Mouse (Mus musculus) heart, embryonic 16.5 days (tissue): ENCODE measurements around the gene Gm21209. TPM values are rescaled to one million over a fixed set of nuclear protein-coding genes. Genes with fewer than 3 reads are reported as not detected.
"Not testable (repeated sequence)": the region's sequence is repeated elsewhere in the genome, so short reads cannot be mapped to it uniquely, and the experiment has no call there.

Experiments
- ATAC-seq: fragments of 200-750 bp; cut with Nextera tagmentation; replicated peaks from 2 replicates; pipeline ENCODE4 v1.8.0; 2017; ENCODE audit warnings: moderate number of reproducible peaks; ENCODE audit not compliant: insufficient read depth, low FRiP score; ENCODE audit errors: extremely low read depth
- H3K27ac ChIP-seq: fragments of 300-500 bp; sonication (generic); 2 replicates; pipeline ENCODE4 v1.5.1; 2014; ENCODE audit warnings: mild to moderate bottlenecking, low read length, control low read depth, moderate library complexity
- H3K27me3 ChIP-seq: fragments of 300-500 bp; sonication (generic); 2 replicates; pipeline ENCODE4 v1.6.1; 2014; ENCODE audit warnings: low read length, mixed read lengths; ENCODE audit not compliant: control insufficient read depth, insufficient read depth
- H3K36me3 ChIP-seq: fragments of 300-500 bp; sonication (generic); 2 replicates; pipeline ENCODE4 v1.6.1; 2014; ENCODE audit not compliant: control insufficient read depth, insufficient read depth
- H3K4me1 ChIP-seq: fragments of 300-500 bp; sonication (generic); 2 replicates; pipeline ENCODE4 v1.6.1; 2014; ENCODE audit warnings: low read length, mixed read lengths; ENCODE audit not compliant: control insufficient read depth, insufficient read depth
- H3K4me2 ChIP-seq: fragments of 300-500 bp; sonication (generic); 2 replicates; pipeline ENCODE4 v1.6.1; 2014; ENCODE audit warnings: low read depth, mild to moderate bottlenecking, control low read depth, low read length
- H3K4me3 ChIP-seq: fragments of 300-500 bp; sonication (generic); 2 replicates; pipeline ENCODE4 v1.5.1; 2014; ENCODE audit warnings: mild to moderate bottlenecking, control low read depth, low read length
- H3K9ac ChIP-seq: fragments of 300-500 bp; sonication (generic); 2 replicates; pipeline ENCODE4 v1.6.1; 2014; ENCODE audit warnings: low read length, control low read depth
- H3K9me3 ChIP-seq: fragments of 300-500 bp; sonication (generic); replicated peaks from 2 replicates; pipeline ENCODE4 v1.6.1; 2016; ENCODE audit warnings: low read length; ENCODE audit not compliant: control insufficient read depth
- WGBS: fragments of 180-500 bp; shearing (Covaris S2); extraction: QIAGEN DNeasy Blood & Tissue Kit; methylation state at CpG from one replicate; pipeline ENCODE4 v1.1.7; 2014; 5-methylcytosine and 5-hydroxymethylcytosine counted together
- polyA plus RNA-seq: library from polyadenylated mRNA; unstranded; fragments of >200 nt; fragmentation: Nextera tagmentation; extraction: Ambion mirVana; gene quantifications from 2 replicates; pipeline ENCODE4 v1.2.1, GENCODE M21; 2015

The Gm21209 gene
- not detected in 2 replicates for polyA plus RNA-seq

DNA sequence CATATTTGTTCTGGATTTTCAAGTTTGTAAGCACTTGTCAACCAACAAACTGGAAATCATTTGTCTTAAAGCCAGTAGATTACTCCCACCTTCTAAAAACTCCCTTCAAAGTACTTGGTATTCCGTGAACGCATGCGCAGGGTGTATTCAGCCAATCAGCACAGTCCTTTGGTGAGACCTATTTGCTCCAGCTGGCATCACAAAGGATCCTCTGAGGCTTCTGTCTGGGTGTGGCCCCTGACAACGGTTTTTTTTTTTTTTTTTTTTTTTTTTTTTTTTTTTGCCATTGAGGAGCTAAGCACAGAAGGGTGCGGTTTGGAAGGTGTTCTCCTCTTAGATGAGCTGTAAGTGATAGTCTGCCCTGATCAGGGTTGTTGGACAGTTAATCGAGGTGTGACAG, at the start of gene Gm21209:
Gene Gm21209, plus strand, starts transcription at position 301 of the 400 bp plus-strand sequence.
- WGBS, result no CpG with 5 or more reads among the region's 6 CpGs
- ATAC-seq, result not testable (repeated sequence)

More for the DNA sequence above, at the start of gene Gm21209:
- not testable (repeated sequence) for H3K36me3 ChIP-seq, H3K9me3 ChIP-seq, H3K27ac ChIP-seq, H3K4me3 ChIP-seq, H3K4me2 ChIP-seq, H3K4me1 ChIP-seq, H3K9ac ChIP-seq, H3K27me3 ChIP-seq
